Mouse (Mus musculus) liver, embryonic 11.5 days (tissue): ENCODE results near the gene Hist1h4d. TPM values are rescaled to one million over a fixed set of nuclear protein-coding genes. Genes with fewer than 3 reads are reported as not detected.
A peak's percentile ranks its signal among the peaks of the same experiment; 100 is the strongest.
"Not testable (repeated sequence)": the region's sequence is repeated elsewhere in the genome, so short reads cannot be mapped to it uniquely, and the experiment has no call there.

Source experiments
- ATAC-seq: fragments of 200-750 bp; cut with Nextera tagmentation; replicated peaks from 2 replicates; pipeline ENCODE4 v1.8.0; 2017; ENCODE audit warnings: moderate number of reproducible peaks, mild to moderate bottlenecking, moderate TSS enrichment, moderate library complexity; ENCODE audit not compliant: low FRiP score
- DNase-seq: peaks from one replicate; pipeline ENCODE4 v3.0.0-alpha.2; 2017; ENCODE audit warnings: low spot score
- H3K27ac ChIP-seq: fragments of 300-500 bp; sonication (generic); 2 replicates; pipeline ENCODE4 v1.5.1; 2014; ENCODE audit warnings: mild to moderate bottlenecking, low read depth, low read length, control low read depth
- H3K27me3 ChIP-seq: fragments of 300-500 bp; sonication (generic); replicated peaks from 2 replicates; pipeline ENCODE4 v1.6.1; 2014; ENCODE audit warnings: low read length, mixed read lengths; ENCODE audit not compliant: control insufficient read depth, insufficient read depth
- H3K36me3 ChIP-seq: fragments of 300-500 bp; sonication (generic); 2 replicates; pipeline ENCODE4 v1.6.1; 2014; ENCODE audit warnings: mild to moderate bottlenecking, low read length, moderate library complexity, mixed read lengths; ENCODE audit not compliant: control insufficient read depth, insufficient read depth
- H3K4me1 ChIP-seq: fragments of 300-500 bp; sonication (generic); replicated peaks from 2 replicates; pipeline ENCODE4 v1.6.1; 2014; ENCODE audit warnings: low read length, mixed read lengths; ENCODE audit not compliant: control insufficient read depth, insufficient read depth
- H3K4me2 ChIP-seq: fragments of 300-500 bp; sonication (generic); 2 replicates; pipeline ENCODE4 v1.6.1; 2014; ENCODE audit warnings: mild to moderate bottlenecking, control low read depth, moderate library complexity
- H3K4me3 ChIP-seq: fragments of 300-500 bp; sonication (generic); 2 replicates; pipeline ENCODE4 v1.5.1; 2014; ENCODE audit warnings: low read depth, low read length, control low read depth
- H3K9ac ChIP-seq: fragments of 300-500 bp; sonication (generic); 2 replicates; pipeline ENCODE4 v1.6.1; 2014; ENCODE audit warnings: low read depth, low read length, control low read depth
- H3K9me3 ChIP-seq: fragments of 300-500 bp; sonication (generic); 2 replicates; pipeline ENCODE4 v1.6.1; 2016; ENCODE audit warnings: low read length, inconsistent platforms, mixed read lengths; ENCODE audit not compliant: control insufficient read depth
- WGBS: fragments of 180-500 bp; shearing (Covaris S2); extraction: QIAGEN DNeasy Blood & Tissue Kit; methylation state at CpG from one replicate; pipeline ENCODE4 v1.1.7; 2014; 5-methylcytosine and 5-hydroxymethylcytosine counted together
- polyA plus RNA-seq: library from polyadenylated mRNA; unstranded; fragments of >200 nt; fragmentation: Nextera tagmentation; extraction: Ambion mirVana; gene quantifications from 2 replicates; pipeline ENCODE4 v1.2.1, GENCODE M21; 2014

The Hist1h4d gene
- polyA plus RNA-seq: 92.8 and 99.3 TPM in 2 replicates

GRCm38 (mm10) chr13:23581408-23582218 lies at the start of gene Hist1h4d:
Gene Hist1h4d (plus strand): TSS chr13:23581598.
- peak; percentile 85 for ATAC-seq
- Histone ChIP-seq H3K27me3 (no peaks in the 10 kb centered on the region), H3K9ac (peak within 1 kb of the TSS; percentile 77), H3K36me3 (no peaks in the 10 kb centered on the region), H3K4me3 (peak within 1 kb of the TSS; percentile 50), H3K4me2 (peak within 1 kb of the TSS; percentile 77), H3K9me3 (no peaks in the 10 kb centered on the region), H3K4me1 (peaks cover 33% of the 10 kb centered on the region), H3K27ac (peak within 1 kb of the TSS; percentile 100)
- peak; percentile 97 for DNase-seq
- under 1% methylated on average over 43 of the region's 43 CpGs for WGBS

DNA sequence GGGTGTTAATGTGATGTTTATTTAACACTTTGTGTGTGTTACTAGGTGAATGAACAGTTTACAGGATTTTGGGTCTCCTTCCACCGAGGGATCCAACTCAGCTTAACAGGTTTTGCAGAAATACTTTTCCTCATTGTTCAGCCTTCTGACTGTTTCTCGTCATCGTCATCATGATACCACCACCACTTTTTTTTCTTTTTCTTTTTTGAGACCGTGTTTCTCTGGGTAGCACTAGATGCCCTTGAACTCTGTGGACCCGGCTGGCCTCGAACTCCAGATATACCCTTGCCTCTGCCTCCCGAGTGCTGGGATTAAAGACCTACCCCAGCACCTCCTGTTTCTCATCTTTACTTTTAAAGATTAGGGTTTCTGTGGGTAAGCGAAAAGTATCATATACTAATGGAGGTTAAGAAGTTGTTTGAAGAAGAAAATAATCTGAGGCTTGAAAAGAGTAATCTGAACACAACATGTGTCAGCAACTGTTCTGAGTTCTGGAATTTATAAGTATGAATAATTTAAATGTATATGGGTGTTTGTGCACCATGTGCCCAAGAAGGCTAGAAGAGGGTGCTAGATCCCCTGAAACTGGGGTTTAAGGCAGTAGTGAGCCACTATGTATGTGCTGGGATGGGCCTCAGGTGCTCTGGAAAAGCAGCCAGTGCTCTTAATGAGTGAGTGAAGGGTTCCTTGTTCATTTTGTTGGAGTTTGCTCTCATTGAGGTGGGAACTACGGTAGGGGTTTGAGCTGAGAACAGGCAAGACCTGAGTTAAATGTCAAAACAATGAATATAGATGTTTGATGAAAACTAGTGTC lies 48.9 kb upstream of the Hist1h4d start:
- H3K4me2 ChIP-seq: peak overlapping the region; percentile 88
- H3K36me3 ChIP-seq: no peaks in the 10 kb centered on the region
- DNase-seq (no peak), ATAC-seq (no peak)
- H3K9me3 ChIP-seq: no peaks in the 10 kb centered on the region
- peak overlapping the region; percentile 94 for H3K9ac ChIP-seq
- H3K4me3 ChIP-seq: peak overlapping the region; percentile 65
- H3K27me3 ChIP-seq: no peaks in the 10 kb centered on the region
- peak overlapping the region; percentile 100 for H3K27ac ChIP-seq
- WGBS: 21% methylated on average over 9 of the region's 9 CpGs
- H3K4me1 ChIP-seq: peaks cover 16% of the 10 kb centered on the region

GRCm38 (mm10) chr13:23533560-23534367 lies 47.6 kb upstream of the Hist1h4d start, which contains the start of gene Hist1h2af:
Gene Hist1h2af (plus strand): TSS chr13:23533906.
- Histone ChIP-seq H3K4me3 (peak within 1 kb of the TSS; percentile 65), H3K4me2 (peak within 1 kb of the TSS; percentile 88), H3K4me1 (peaks cover 17% of the 10 kb centered on the region), H3K27ac (peak within 1 kb of the TSS; percentile 100), H3K9ac (peak within 1 kb of the TSS; percentile 94)
- H3K27me3 ChIP-seq, DNase-seq, H3K36me3 ChIP-seq, H3K9me3 ChIP-seq: not testable (repeated sequence)
- WGBS: under 1% methylated on average over 21 of the region's 53 CpGs
- peak; percentile 54 for ATAC-seq

- WGBS: under 1% methylated on average over 15 of the region's 15 CpGs
- peak overlapping the region; percentile 94 for H3K9ac ChIP-seq
- peak overlapping the region; percentile 100 for H3K27ac ChIP-seq
- H3K4me2 ChIP-seq: peak overlapping the region; percentile 88
- peak overlapping the region; percentile 65 for H3K4me3 ChIP-seq
- no peaks in the 10 kb centered on the region for H3K9me3 ChIP-seq
- ATAC-seq (peak; percentile 26; the same call in 1 of the 2 replicates), DNase-seq (no peak)
- no peaks in the 10 kb centered on the region for H3K36me3 ChIP-seq
- H3K27me3 ChIP-seq: no peaks in the 10 kb centered on the region
- H3K4me1 ChIP-seq: peaks cover 14% of the 10 kb centered on the region
These were observed 46.8 kb upstream of the Hist1h4d start for GRCm38 (mm10) chr13:23534368-23535131.

GRCm38 (mm10) chr13:23535137-23536075 lies 46.0 kb upstream of the Hist1h4d start, which contains the start of gene Hist1h3g:
Gene Hist1h3g (plus strand): TSS chr13:23535422.
- H3K36me3 ChIP-seq, H3K9me3 ChIP-seq, H3K27me3 ChIP-seq: not testable (repeated sequence)
- under 1% methylated on average over 45 of the region's 62 CpGs for WGBS
- Histone ChIP-seq H3K4me3 (peak within 1 kb of the TSS; percentile 65), H3K27ac (peak within 1 kb of the TSS; percentile 100), H3K9ac (peak within 1 kb of the TSS; percentile 94), H3K4me2 (peak within 1 kb of the TSS; percentile 88), H3K4me1 (peaks cover 15% of the 10 kb centered on the region)
- peak; percentile 84 for ATAC-seq
- DNase-seq: peak; percentile 90

- DNase-seq: no peak
- 21% methylated on average over 7 of the region's 7 CpGs for WGBS
- Histone ChIP-seq H3K4me3 (peak overlapping the region; percentile 65), H3K4me1 (peaks cover 20% of the 10 kb centered on the region), H3K4me2 (peak overlapping the region; percentile 88), H3K9ac (peak overlapping the region; percentile 75), H3K9me3 (no peaks in the 10 kb centered on the region), H3K27me3 (no peaks in the 10 kb centered on the region), H3K27ac (peak overlapping the region; percentile 100), H3K36me3 (no peaks in the 10 kb centered on the region)
- ATAC-seq: no peak
These were observed 45.1 kb upstream of the Hist1h4d start for GRCm38 (mm10) chr13:23536076-23536822.
